In the genomic region with DNA sequence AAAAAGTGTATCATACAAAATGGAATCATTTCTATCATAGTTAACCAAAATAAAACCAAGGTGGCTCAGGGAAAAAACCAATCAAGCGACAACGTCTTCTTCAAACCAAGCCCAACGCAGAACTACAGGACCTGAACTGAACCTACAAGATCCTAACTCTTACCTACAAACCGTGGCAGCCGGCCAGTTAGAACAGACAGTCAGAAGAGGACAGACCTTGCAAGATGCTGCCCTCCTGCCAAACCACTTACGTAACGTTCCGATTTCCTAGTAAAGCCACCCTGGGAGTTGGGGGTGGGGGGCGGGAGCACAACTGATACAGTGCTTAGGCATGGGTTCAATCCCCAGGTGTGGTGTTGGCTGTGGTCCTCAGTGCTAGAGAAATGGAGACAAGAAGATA, we compare ENCODE assay signal across 14 mouse cellular contexts. TPM values are rescaled to one million over a fixed set of nuclear protein-coding genes. Genes with fewer than 3 reads are reported as not detected.
A peak's percentile ranks its signal among the peaks of the same experiment; 100 is the strongest.
DNase-seq lines count a peak whose midpoint lies in the region; ATAC-seq lines count a peak whose summit lies in the region.
"Had no signal": no experiment of that assay in that cellular context is flagged by ENCODE, and none has a peak within 500 bp of the region (broad histone marks: within the 10 kb centered on the region; RNA-seq: fewer than 3 reads in every experiment).

No protein-coding gene starts in this region.

- H3K4me3 ChIP-seq in kidney, embryonic 16.5 days (ENCODE audit: low read length) = no peak overlapping the region
- no peak overlapping the region for H3K4me3 ChIP-seq in hindbrain, embryonic 16.5 days (ENCODE audit: low read length)
- H3K4me3 ChIP-seq: embryonic facial prominence, embryonic 12.5 days; heart, adult 2 months; limb, embryonic 15.5 days; lung, embryonic 15.5 days; midbrain, embryonic 10.5 days had no signal

- H3K4me1 ChIP-seq in kidney, embryonic 16.5 days (ENCODE audit: insufficient read depth, low read length) = no peaks in the 10 kb centered on the region
- no peaks in the 10 kb centered on the region for H3K4me1 ChIP-seq in hindbrain, embryonic 16.5 days (ENCODE audit: control insufficient read depth, insufficient read depth, low read depth, low read length)
- H3K4me1 ChIP-seq: embryonic facial prominence, embryonic 12.5 days; lung, embryonic 15.5 days; midbrain, embryonic 10.5 days had no signal

- no peak overlapping the region for H3K4me2 ChIP-seq in kidney, embryonic 16.5 days (replicated peaks; ENCODE audit: low read depth, low read length)
- no peak overlapping the region for H3K4me2 ChIP-seq in hindbrain, embryonic 16.5 days (ENCODE audit: low read length)
- H3K4me2 ChIP-seq: embryonic facial prominence, embryonic 12.5 days; limb, embryonic 15.5 days; lung, embryonic 15.5 days had no signal

- no peak overlapping the region for H3K27ac ChIP-seq in kidney, embryonic 16.5 days (ENCODE audit: low read length)
- no peak overlapping the region for H3K27ac ChIP-seq in hindbrain, embryonic 16.5 days (ENCODE audit: low read depth, low read length)
- H3K27ac ChIP-seq: embryonic facial prominence, embryonic 12.5 days; heart, adult 2 months; limb, embryonic 15.5 days; lung, embryonic 15.5 days; midbrain, embryonic 10.5 days had no signal

- H3K9ac ChIP-seq in kidney, embryonic 16.5 days (replicated peaks; ENCODE audit: low read length) = no peak overlapping the region
- no peak overlapping the region for H3K9ac ChIP-seq in hindbrain, embryonic 16.5 days (ENCODE audit: low read depth, low read length)
- H3K9ac ChIP-seq: embryonic facial prominence, embryonic 12.5 days; limb, embryonic 15.5 days; lung, embryonic 15.5 days had no signal

- 93% methylated on average over 9 of the region's 9 CpGs for WGBS in kidney, embryonic 16.5 days
- 90% methylated on average over 9 of the region's 9 CpGs for WGBS in hindbrain, embryonic 16.5 days

- H3K36me3 ChIP-seq in kidney, embryonic 16.5 days (ENCODE audit: insufficient read depth, low read length) = peaks cover 6% of the 10 kb centered on the region; the same call in 1 of the 2 replicates
- H3K36me3 ChIP-seq in hindbrain, embryonic 16.5 days (ENCODE audit: control insufficient read depth, insufficient read depth, low read length) = no peaks in the 10 kb centered on the region
- H3K36me3 ChIP-seq: embryonic facial prominence, embryonic 12.5 days; limb, embryonic 15.5 days; lung, embryonic 15.5 days had no signal

- ATAC-seq in kidney, embryonic 16.5 days (ENCODE audit: low FRiP score, low TSS enrichment) = no peak
- ATAC-seq in hindbrain, embryonic 16.5 days = no peak

- H3K9me3 ChIP-seq in kidney, embryonic 16.5 days (ENCODE audit: low read length) = no peaks in the 10 kb centered on the region
- H3K9me3 ChIP-seq in hindbrain, embryonic 16.5 days (ENCODE audit: control insufficient read depth, low read length) = no peaks in the 10 kb centered on the region
- H3K9me3 ChIP-seq: embryonic facial prominence, embryonic 12.5 days; G1E; limb, embryonic 15.5 days; lung, embryonic 15.5 days; midbrain, embryonic 10.5 days had no signal

- H3K27me3 ChIP-seq in kidney, embryonic 16.5 days (ENCODE audit: insufficient read depth, low read length) = no peaks in the 10 kb centered on the region
- no peaks in the 10 kb centered on the region for H3K27me3 ChIP-seq in hindbrain, embryonic 16.5 days (replicated peaks; ENCODE audit: control insufficient read depth, insufficient read depth, low read length)
- H3K27me3 ChIP-seq: embryonic facial prominence, embryonic 12.5 days; limb, embryonic 15.5 days; lung, embryonic 15.5 days had no signal

- peak; percentile 43 for DNase-seq in kidney, adult 11 months
- DNase-seq in NIH3T3 (ENCODE audit: low read depth) = peak; percentile 21
- peak; percentile 78 for DNase-seq in adrenal gland, postnatal 10 days
- DNase-seq in cerebellum, postnatal 25 days = peak; percentile 32 to 67
- no peak for DNase-seq in T-cell, adult 2 months (ENCODE audit: low spot score)
- DNase-seq: thymus, adult 2 months had no signal

RNA-seq across cellular contexts. Expression of a gene that starts 33.5 kb away (rescaled TPM):
- 73.8 and 82.0 TPM in 2 replicates for polyA plus RNA-seq in kidney, embryonic 16.5 days (2015; fragmentation: Nextera tagmentation; extraction: Ambion mirVana)
- total RNA-seq in adrenal gland, postnatal 10 days (2021) = 10 to 100 TPM; 29.4 to 57.0 TPM
- polyA plus RNA-seq in hindbrain, embryonic 16.5 days (2015; fragmentation: Nextera tagmentation; extraction: Ambion mirVana) = 152 and 179 TPM in 2 replicates
